Mouse (Mus musculus) layer of hippocampus, adult 18-20 months (tissue): ENCODE results near the gene Slc22a8. TPM values are rescaled to one million over a fixed set of nuclear protein-coding genes. Genes with fewer than 3 reads are reported as not detected.

Experiments
- DNase-seq, 2 experiments: peaks; one replicate each; pipeline ENCODE4 v3.0.0; 2022; ENCODE audit warnings: low spot score in 2 of 2
- total RNA-seq, 2 experiments: library from RNA; stranded (reverse); gene quantifications; 2 replicates each; pipeline ENCODE4 v1.2.3; 2021

Slc22a8 gene
- total RNA-seq, 2 experiments from 2014 or later: 6.3 to 6.9 TPM

GRCm38 (mm10) chr19:8597269-8597668 lies 6.2 kb downstream of the Slc22a8 start:
- DNase-seq: no peak

- DNase-seq: no peak
These were observed 8.2 kb downstream of the Slc22a8 start for GRCm38 (mm10) chr19:8599229-8599628.

GRCm38 (mm10) chr19:8601922-8602321 lies 10.9 kb downstream of the Slc22a8 start:
- no peak for DNase-seq

GRCm38 (mm10) chr19:8602914-8603313 lies 11.9 kb downstream of the Slc22a8 start:
- no peak for DNase-seq

DNA sequence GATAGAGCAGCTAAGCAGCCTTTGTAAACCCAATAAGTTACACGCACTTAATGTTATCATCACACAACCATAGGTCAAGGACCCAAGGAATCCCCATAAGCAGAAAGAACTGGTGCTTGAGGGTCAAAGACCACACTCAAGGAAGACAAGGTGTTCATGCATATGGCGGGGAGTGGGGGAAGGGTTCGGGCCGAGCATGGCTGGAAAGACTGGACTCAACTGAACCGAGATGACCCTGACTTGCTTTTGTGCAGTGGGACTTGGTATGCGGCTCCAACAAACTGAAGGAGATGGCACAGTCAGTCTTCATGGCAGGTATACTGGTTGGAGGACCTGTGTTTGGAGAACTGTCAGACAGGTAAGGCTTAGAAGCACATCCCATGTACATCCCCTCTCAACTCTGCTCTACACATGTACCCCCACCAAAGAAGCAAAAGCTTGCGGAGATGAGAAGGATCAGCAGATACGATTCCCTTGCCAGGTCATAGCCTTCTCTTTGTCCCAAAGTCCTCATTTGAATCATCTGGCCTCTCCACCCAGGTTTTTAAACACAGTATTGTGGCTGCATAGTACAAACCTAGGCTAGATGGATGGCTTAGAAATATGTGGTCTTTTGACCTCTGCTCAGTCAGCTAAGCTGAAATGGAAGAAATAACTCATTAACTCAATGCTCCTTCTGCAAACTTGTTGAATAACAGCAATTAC lies 13.6 kb downstream of the Slc22a8 start:
- no peak for DNase-seq

GRCm38 (mm10) chr19:8605241-8605558 lies 14.1 kb downstream of the Slc22a8 start:
- no peak for DNase-seq

GRCm38 (mm10) chr19:8611358-8612123 lies 20.5 kb downstream of the Slc22a8 start:
- no peak for DNase-seq

DNA sequence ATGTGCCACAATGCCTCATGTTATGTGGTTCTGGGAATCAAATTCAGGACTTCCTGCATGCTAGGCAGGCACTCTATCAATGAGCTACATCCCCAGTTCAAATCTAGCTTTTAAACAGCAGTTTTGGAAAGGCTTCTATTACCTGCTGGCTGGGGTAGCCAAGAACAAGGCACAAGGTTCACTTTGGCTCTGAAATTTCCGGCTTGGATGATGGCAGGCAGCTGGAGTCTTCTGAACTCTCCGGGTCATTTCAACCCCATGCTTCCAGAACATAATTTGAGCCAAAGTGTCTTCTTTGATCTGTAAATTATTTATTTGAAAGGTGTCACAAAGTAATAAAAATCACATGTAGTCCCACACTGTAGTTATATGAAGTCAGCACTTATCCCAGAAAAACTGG lies 22.1 kb downstream of the Slc22a8 start:
- DNase-seq: no peak

- no peak for DNase-seq
These were observed 23.3 kb downstream of the Slc22a8 start for GRCm38 (mm10) chr19:8614343-8614742.

DNA sequence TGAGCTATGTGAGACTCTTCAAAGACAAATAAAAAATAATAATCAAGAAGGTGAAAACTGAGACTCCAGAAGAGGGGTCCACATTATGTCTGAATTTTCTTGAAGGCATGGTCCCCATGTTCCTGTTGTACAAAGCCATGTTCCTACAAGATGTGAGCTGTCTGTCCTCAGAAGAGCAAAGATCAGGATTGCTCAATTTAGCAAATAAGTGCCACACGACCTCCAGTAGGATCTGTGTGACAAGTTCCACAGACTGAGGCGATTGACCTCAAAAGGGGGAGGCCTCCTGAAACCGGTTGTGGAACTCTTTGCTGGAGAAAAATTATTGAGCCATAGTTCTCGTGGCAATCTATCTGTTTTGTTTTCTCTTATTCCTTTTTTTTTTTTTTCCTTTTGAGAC lies 25.3 kb downstream of the Slc22a8 start:
- no peak for DNase-seq

DNA sequence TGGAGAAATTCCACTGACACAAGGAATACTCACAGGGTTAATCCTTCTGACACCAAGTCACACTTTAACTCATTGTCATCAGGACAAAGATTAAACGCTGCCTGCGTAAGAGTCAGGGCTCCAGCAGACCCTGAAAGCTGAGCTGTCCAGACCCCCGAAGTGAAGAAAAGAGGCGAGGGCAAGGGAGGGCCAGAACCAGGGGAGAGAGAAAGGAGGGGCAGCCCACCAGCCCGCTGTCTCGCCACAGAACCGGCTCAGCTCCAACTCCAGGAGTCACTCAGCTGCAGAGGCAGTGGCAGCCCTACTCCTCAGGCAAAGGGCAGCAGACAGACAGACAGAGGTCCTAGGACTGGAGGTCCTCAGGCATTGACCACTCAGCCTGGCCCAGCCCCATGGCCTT lies 26.9 kb downstream of the Slc22a8 start, which contains the start of gene Slc22a6:
Gene Slc22a6, plus strand, starts transcription at position 136 of the 400 bp plus-strand sequence.
- DNase-seq: no peak

DNA sequence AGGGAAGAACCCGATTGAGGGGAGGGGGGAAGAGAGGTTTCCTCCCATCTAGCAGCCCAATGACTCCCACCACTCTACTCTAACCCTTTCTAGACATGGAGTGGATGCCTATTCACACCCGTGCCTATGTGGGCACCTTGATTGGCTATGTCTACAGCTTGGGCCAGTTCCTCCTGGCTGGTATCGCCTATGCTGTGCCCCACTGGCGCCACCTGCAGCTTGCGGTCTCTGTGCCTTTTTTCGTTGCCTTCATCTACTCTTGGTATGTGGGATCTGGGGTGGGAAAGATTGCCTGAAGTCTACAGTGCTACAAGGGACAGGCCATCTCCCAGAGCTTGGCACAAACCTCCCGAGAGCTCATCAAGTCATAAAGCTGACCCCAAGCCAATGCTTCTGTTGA lies 30.0 kb downstream of the Slc22a8 start:
- no peak for DNase-seq

GRCm38 (mm10) chr19:8630249-8630648 lies 39.2 kb downstream of the Slc22a8 start:
- no peak for DNase-seq

GRCm38 (mm10) chr19:8630826-8631225 lies 39.8 kb downstream of the Slc22a8 start:
- no peak for DNase-seq

DNA sequence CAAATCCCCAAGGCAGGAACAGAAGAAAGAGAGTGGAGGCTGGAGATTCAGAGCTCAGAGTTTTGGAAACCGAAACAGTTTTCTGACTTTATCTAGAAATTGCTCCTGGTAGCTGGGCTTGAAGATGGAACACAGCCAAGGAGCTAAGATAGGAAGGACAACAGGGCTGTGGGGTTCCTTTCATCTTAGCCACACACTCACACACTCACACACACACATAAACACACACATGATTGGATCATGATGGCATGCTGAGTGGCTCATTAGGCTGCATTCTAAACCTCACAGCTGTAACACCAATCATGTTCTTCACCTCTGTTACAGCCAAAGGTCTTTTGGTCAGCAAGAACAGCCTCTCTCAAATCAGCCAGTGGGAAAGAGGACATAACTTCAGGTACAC lies 41.0 kb downstream of the Slc22a8 start:
- no peak for DNase-seq

GRCm38 (mm10) chr19:8642086-8642485 lies 51.0 kb downstream of the Slc22a8 start:
- no peak for DNase-seq

- DNase-seq: no peak
These were observed 55.3 kb downstream of the Slc22a8 start for GRCm38 (mm10) chr19:8646393-8646792.

GRCm38 (mm10) chr19:8655833-8656232 lies 64.8 kb downstream of the Slc22a8 start:
- DNase-seq: no peak

GRCm38 (mm10) chr19:8656341-8656740 lies 65.3 kb downstream of the Slc22a8 start:
- no peak for DNase-seq
